Mouse (Mus musculus) kidney, embryonic 15.5 days (tissue): ENCODE data around the gene Olfr891. TPM values are rescaled to one million over a fixed set of nuclear protein-coding genes. Genes with fewer than 3 reads are reported as not detected.
"Not testable (repeated sequence)": the region's sequence is repeated elsewhere in the genome, so short reads cannot be mapped to it uniquely, and the experiment has no call there.

Experiments
- ATAC-seq: fragments of 200-750 bp; cut with Nextera tagmentation; replicated peaks from 2 replicates; pipeline ENCODE4 v1.8.0; 2017; ENCODE audit warnings: moderate TSS enrichment; ENCODE audit not compliant: low FRiP score
- H3K27ac ChIP-seq: fragments of 300-500 bp; sonication (generic); 2 replicates; pipeline ENCODE4 v1.5.1; 2015; ENCODE audit warnings: mild to moderate bottlenecking, inconsistent platforms
- H3K27me3 ChIP-seq: fragments of 300-500 bp; sonication (generic); 2 replicates; pipeline ENCODE4 v1.6.1; 2015; ENCODE audit warnings: inconsistent platforms
- H3K36me3 ChIP-seq: fragments of 300-500 bp; sonication (generic); 2 replicates; pipeline ENCODE4 v1.6.1; 2015; ENCODE audit warnings: inconsistent platforms
- H3K4me1 ChIP-seq: fragments of 300-500 bp; sonication (generic); 2 replicates; pipeline ENCODE4 v1.6.1; 2015; ENCODE audit warnings: inconsistent platforms
- H3K4me2 ChIP-seq: fragments of 300-500 bp; sonication (generic); 2 replicates; pipeline ENCODE4 v1.6.1; 2015; ENCODE audit warnings: moderate library complexity, mild to moderate bottlenecking, inconsistent platforms
- H3K4me3 ChIP-seq: fragments of 300-500 bp; sonication (generic); replicated peaks from 2 replicates; pipeline ENCODE4 v1.5.1; 2015; ENCODE audit warnings: mild to moderate bottlenecking, inconsistent platforms
- H3K9ac ChIP-seq: fragments of 300-500 bp; sonication (generic); 2 replicates; pipeline ENCODE4 v1.6.1; 2015; ENCODE audit warnings: mild to moderate bottlenecking, inconsistent platforms
- H3K9me3 ChIP-seq: fragments of 300-500 bp; sonication (generic); replicated peaks from 2 replicates; pipeline ENCODE4 v1.6.1; 2016; ENCODE audit warnings: inconsistent platforms
- WGBS: fragments of 180-500 bp; shearing (Covaris S2); methylation state at CpG from one replicate; pipeline ENCODE4 v1.1.7; 2015; ENCODE audit warnings: mixed read lengths; 5-methylcytosine and 5-hydroxymethylcytosine counted together
- polyA plus RNA-seq: library from polyadenylated mRNA; unstranded; fragments of >200 nt; fragmentation: Nextera tagmentation; extraction: Ambion mirVana; gene quantifications from 2 replicates; pipeline ENCODE4 v1.2.1, GENCODE M21; 2015

Olfr891 gene
- not detected in 2 replicates for polyA plus RNA-seq

DNA sequence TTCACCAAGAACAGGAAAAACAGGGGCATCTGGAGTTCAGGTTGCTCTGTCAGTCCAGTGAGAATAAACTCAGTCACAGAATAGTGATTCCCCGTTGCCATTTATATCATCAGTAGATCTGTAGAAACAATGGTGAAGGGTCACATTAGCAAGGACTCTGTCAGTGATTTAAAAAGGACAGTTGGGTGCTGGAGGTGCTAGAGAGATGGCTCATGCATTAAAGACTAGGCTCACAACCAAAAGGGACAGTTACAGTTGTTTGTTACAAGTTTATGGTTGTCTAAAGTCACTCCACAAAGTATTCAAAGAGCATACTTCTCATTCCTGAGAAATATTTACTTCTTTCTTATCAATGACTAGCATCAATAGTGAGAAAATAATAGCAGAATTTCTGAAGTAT, at the start of gene Olfr891:
Gene Olfr891, minus strand, starts transcription at position 101 of the 400 bp plus-strand sequence.
- ATAC-seq = no peak
- Histone ChIP-seq H3K4me2 (no peak within 1 kb of the TSS), H3K4me1 (no peaks in the 10 kb centered on the region), H3K27me3 (no peaks in the 10 kb centered on the region), H3K4me3 (no peak within 1 kb of the TSS), H3K9me3 (peaks cover 9% of the 10 kb centered on the region; the same call in 1 of the 2 replicates), H3K27ac (no peak within 1 kb of the TSS), H3K9ac (no peak within 1 kb of the TSS), H3K36me3 (no peaks in the 10 kb centered on the region)
- WGBS = 82% methylated on average over 1 of the region's 1 CpGs

DNA sequence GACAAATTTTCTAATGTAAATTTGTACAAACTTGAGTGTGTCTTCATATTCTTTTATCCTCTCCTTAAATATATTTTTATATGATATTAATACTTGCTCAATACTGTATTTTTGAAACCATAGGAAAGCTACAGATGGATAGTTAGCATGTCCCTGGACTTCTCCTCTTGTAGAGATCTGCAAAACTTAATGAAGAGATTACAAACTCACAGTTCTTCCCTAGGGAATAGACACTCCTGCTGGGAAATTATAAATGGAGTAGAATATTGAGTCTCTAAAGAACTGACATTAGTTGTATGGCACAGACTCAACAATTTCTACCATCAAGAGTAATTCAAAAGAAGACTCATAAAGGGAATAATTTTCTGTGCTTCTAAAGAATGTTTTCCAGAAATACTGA, 37.1 kb upstream of the Olfr891 start, which contains the start of gene Olfr894:
Gene Olfr894, plus strand, starts transcription at position 301 of the 400 bp plus-strand sequence.
- H3K27ac ChIP-seq = no peak within 1 kb of the TSS
- no peaks in the 10 kb centered on the region for H3K4me1 ChIP-seq
- no peaks in the 10 kb centered on the region for H3K27me3 ChIP-seq
- no peak for ATAC-seq
- no peak within 1 kb of the TSS for H3K4me2 ChIP-seq
- H3K9me3 ChIP-seq = no peaks in the 10 kb centered on the region
- no peak within 1 kb of the TSS for H3K9ac ChIP-seq
- H3K4me3 ChIP-seq = no peak within 1 kb of the TSS
- H3K36me3 ChIP-seq = no peaks in the 10 kb centered on the region

DNA sequence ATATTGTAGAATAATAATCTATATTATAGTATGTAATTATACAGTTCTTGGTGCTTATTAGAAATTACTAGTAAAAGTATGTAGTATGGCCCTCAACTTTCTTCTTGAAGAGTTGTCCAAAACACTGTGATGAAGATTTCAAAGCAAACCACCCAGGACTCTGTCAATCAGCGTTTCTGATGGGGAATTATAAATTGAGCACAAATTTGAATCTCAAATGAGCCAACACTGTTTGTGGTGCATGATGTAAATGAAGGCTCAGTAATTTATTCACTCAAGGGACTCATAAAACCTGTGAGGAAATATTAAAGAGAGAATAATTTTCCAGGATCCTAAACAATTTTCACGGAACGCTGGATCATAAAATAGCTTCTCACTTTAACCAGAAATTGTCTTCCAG, 27.4 kb upstream of the Olfr891 start, which contains the start of gene Olfr893:
Gene Olfr893, plus strand, starts transcription at position 301 of the 400 bp plus-strand sequence.
- no peaks in the 10 kb centered on the region for H3K27me3 ChIP-seq
- 87% methylated on average over 3 of the region's 3 CpGs for WGBS

DNA sequence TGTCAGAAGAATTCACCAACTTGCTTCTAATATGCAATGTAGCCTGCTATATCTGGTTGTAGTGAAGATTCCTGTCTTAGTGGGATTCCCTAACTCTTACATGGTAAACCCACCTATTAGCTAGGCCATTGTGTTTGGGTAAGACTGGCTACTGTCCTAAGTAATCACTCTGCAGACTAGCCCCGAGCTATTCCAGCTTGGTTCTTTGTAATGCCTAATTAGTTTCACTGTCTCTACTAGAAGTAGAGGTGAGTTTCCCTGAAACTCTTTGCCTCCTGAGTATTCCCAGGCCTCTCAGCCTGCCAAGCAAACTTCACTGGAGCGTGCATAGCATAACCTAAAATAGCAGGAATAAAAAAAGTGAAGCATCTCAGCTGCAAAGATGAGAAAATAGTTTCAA, 12.3 kb downstream of the Olfr891 start:
- WGBS = 52% methylated on average over 2 of the region's 2 CpGs
- not testable (repeated sequence) for H3K4me1 ChIP-seq, H3K27ac ChIP-seq, H3K9me3 ChIP-seq, H3K4me2 ChIP-seq, H3K36me3 ChIP-seq, H3K27me3 ChIP-seq, H3K9ac ChIP-seq, ATAC-seq, H3K4me3 ChIP-seq

More for the DNA sequence above, 27.4 kb upstream of the Olfr891 start, which contains the start of gene Olfr893:
- H3K4me2 ChIP-seq = no peak within 1 kb of the TSS
- no peak within 1 kb of the TSS for H3K4me3 ChIP-seq
- no peaks in the 10 kb centered on the region for H3K9me3 ChIP-seq
- no peaks in the 10 kb centered on the region for H3K36me3 ChIP-seq
- H3K9ac ChIP-seq = no peak within 1 kb of the TSS
- no peaks in the 10 kb centered on the region for H3K4me1 ChIP-seq
- ATAC-seq = no peak
- no peak within 1 kb of the TSS for H3K27ac ChIP-seq

DNA sequence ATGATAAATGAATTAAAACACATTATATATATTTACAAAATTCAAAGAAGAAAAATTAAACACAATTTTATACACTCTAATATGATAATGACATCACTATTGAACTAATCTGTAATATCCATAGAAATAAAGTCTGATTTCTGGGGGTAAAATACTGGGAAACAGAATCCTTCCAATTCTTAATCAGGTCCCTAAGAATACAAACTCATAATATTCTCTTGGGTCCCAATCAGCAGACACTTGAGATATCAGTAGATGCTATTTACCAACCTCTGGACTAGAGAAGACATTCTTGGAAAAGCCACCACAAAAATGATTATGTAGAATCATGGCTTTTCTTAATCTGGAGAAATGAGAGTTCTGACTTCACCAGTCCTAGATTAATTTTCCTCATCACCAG, 38.4 kb downstream of the Olfr891 start, which contains the start of gene Olfr890:
Gene Olfr890, plus strand, starts transcription at position 301 of the 400 bp plus-strand sequence.
- no peaks in the 10 kb centered on the region for H3K9me3 ChIP-seq
- no peak for ATAC-seq
- H3K4me3 ChIP-seq = no peak within 1 kb of the TSS
- no peak within 1 kb of the TSS for H3K9ac ChIP-seq
- H3K4me2 ChIP-seq = no peak within 1 kb of the TSS
- no peaks in the 10 kb centered on the region for H3K36me3 ChIP-seq
- no peaks in the 10 kb centered on the region for H3K27me3 ChIP-seq
- H3K4me1 ChIP-seq = no peaks in the 10 kb centered on the region
- no peak within 1 kb of the TSS for H3K27ac ChIP-seq

Other genes starting within 250 kb of the Olfr891 start
- gene Olfr881, start 189.0 kb downstream of the Olfr891 start, polyA plus RNA-seq = not detected in 2 replicates
- gene Olfr883, start 155.0 kb downstream of the Olfr891 start, polyA plus RNA-seq = not detected in 2 replicates
- not detected in 2 replicates for gene Olfr884, start 134.3 kb downstream of the Olfr891 start, polyA plus RNA-seq
- not detected in 2 replicates for gene Olfr885, start 119.5 kb downstream of the Olfr891 start, polyA plus RNA-seq
- not detected in 2 replicates for gene Olfr887, start 96.7 kb downstream of the Olfr891 start, polyA plus RNA-seq
- not detected in 2 replicates for gene Olfr888, start 72.7 kb downstream of the Olfr891 start, polyA plus RNA-seq
- gene Olfr889, start 65.6 kb downstream of the Olfr891 start, polyA plus RNA-seq = 0.06 and 0.08 TPM in 2 replicates
- not detected in 2 replicates for gene Olfr890, start 38.3 kb downstream of the Olfr891 start, polyA plus RNA-seq
- gene Olfr893, start 27.5 kb upstream of the Olfr891 start, polyA plus RNA-seq = not detected in 2 replicates
- not detected in 2 replicates for gene Olfr894, start 37.2 kb upstream of the Olfr891 start, polyA plus RNA-seq
- not detected in 2 replicates for gene Olfr143, start 72.0 kb upstream of the Olfr891 start, polyA plus RNA-seq
- gene Olfr895, start 87.0 kb upstream of the Olfr891 start, polyA plus RNA-seq = not detected in 2 replicates
- gene Olfr896-ps1, start 110.3 kb upstream of the Olfr891 start, polyA plus RNA-seq = not detected in 2 replicates
- not detected in 2 replicates for gene Olfr25, start 148.2 kb upstream of the Olfr891 start, polyA plus RNA-seq
- gene Olfr898, start 167.6 kb upstream of the Olfr891 start, polyA plus RNA-seq = not detected in 2 replicates
- gene Olfr250, start 186.1 kb upstream of the Olfr891 start, polyA plus RNA-seq = not detected in 2 replicates
- not detected in 2 replicates for gene Olfr251, start 196.3 kb upstream of the Olfr891 start, polyA plus RNA-seq
- not detected in 2 replicates for gene Olfr147, start 220.9 kb upstream of the Olfr891 start, polyA plus RNA-seq
- not detected in 2 replicates for gene Olfr901, start 248.6 kb upstream of the Olfr891 start, polyA plus RNA-seq